Mouse (Mus musculus) intestine, postnatal 0 days (tissue): Measurements from ENCODE around the gene Cldn14. TPM values are rescaled to one million over a fixed set of nuclear protein-coding genes. Genes with fewer than 3 reads are reported as not detected.
"Not testable (repeated sequence)": the region's sequence is repeated elsewhere in the genome, so short reads cannot be mapped to it uniquely, and the experiment has no call there.

Experiments
- ATAC-seq: fragments of 200-750 bp; cut with Nextera tagmentation; 2 replicates; pipeline ENCODE4 v1.8.0; 2017; ENCODE audit warnings: mild to moderate bottlenecking, moderate TSS enrichment, moderate library complexity
- H3K27ac ChIP-seq: fragments of 300-500 bp; sonication (generic); 2 replicates; pipeline ENCODE4 v1.5.1; 2014; ENCODE audit warnings: mild to moderate bottlenecking, low read depth, low read length, moderate library complexity
- H3K27me3 ChIP-seq: fragments of 300-500 bp; sonication (generic); replicated peaks from 2 replicates; pipeline ENCODE4 v1.6.1; 2014; ENCODE audit warnings: low read length, mixed read lengths; ENCODE audit not compliant: control insufficient read depth, insufficient read depth
- H3K36me3 ChIP-seq: fragments of 300-500 bp; sonication (generic); 2 replicates; pipeline ENCODE4 v1.6.1; 2014; ENCODE audit warnings: mild to moderate bottlenecking, moderate library complexity; ENCODE audit not compliant: control insufficient read depth, insufficient read depth
- H3K4me1 ChIP-seq: fragments of 300-500 bp; sonication (generic); replicated peaks from 2 replicates; pipeline ENCODE4 v1.6.1; 2014; ENCODE audit warnings: antibody characterized with exemption, low read length, mixed read lengths; ENCODE audit not compliant: control insufficient read depth, insufficient read depth
- H3K4me2 ChIP-seq: fragments of 300-500 bp; sonication (generic); replicated peaks from 2 replicates; pipeline ENCODE4 v1.6.1; 2014; ENCODE audit warnings: low read depth, mild to moderate bottlenecking, moderate library complexity
- H3K4me3 ChIP-seq: fragments of 300-500 bp; sonication (generic); 2 replicates; pipeline ENCODE4 v1.5.1; 2014; ENCODE audit warnings: low read depth, low read length
- H3K9ac ChIP-seq: fragments of 300-500 bp; sonication (generic); 2 replicates; pipeline ENCODE4 v1.6.1; 2014; ENCODE audit warnings: mild to moderate bottlenecking, low read depth, low read length
- H3K9me3 ChIP-seq: fragments of 300-500 bp; sonication (generic); 2 replicates; pipeline ENCODE4 v1.6.1; 2016; ENCODE audit warnings: mixed run types; ENCODE audit not compliant: control insufficient read depth
- CTCF ChIP-seq: sonication (generic); IDR thresholded peaks from 2 replicates; pipeline ENCODE4 v1.5.1; 2016; ENCODE audit warnings: low read depth, mild to moderate bottlenecking, control low read depth, antibody characterized with exemption, moderate library complexity
- WGBS: fragments of 180-500 bp; shearing (Covaris S2); extraction: QIAGEN DNeasy Blood & Tissue Kit; methylation state at CpG from one replicate; pipeline ENCODE4 v1.1.7; 2014; 5-methylcytosine and 5-hydroxymethylcytosine counted together
- polyA plus RNA-seq: library from polyadenylated mRNA; unstranded; fragments of >200 nt; fragmentation: Nextera tagmentation; extraction: Ambion mirVana; gene quantifications from 2 replicates; pipeline ENCODE4 v1.2.1, GENCODE M21; 2015

Gene Cldn14
- polyA plus RNA-seq, 1 experiment from 2014 or later, result 2.3 TPM

GRCm38 (mm10) chr16:93998895-93999294 is 9.7 kb downstream of the Cldn14 start:
- WGBS, result 48% methylated on average over 5 of the region's 5 CpGs
- TF ChIP-seq CTCF, result no peak
- ATAC-seq, result no peak

GRCm38 (mm10) chr16:93983576-93983975 is 25.1 kb downstream of the Cldn14 start:
- no peak overlapping the region for H3K9ac ChIP-seq
- no peak overlapping the region for H3K4me2 ChIP-seq
- H3K36me3 ChIP-seq, result no peaks in the 10 kb centered on the region
- no peak overlapping the region for H3K27ac ChIP-seq
- ATAC-seq, result no peak
- WGBS, result 60% methylated on average over 9 of the region's 9 CpGs
- H3K4me3 ChIP-seq, result no peak overlapping the region
- TF ChIP-seq CTCF, result no peak
- no peaks in the 10 kb centered on the region for H3K4me1 ChIP-seq
- no peaks in the 10 kb centered on the region for H3K9me3 ChIP-seq
- H3K27me3 ChIP-seq, result no peaks in the 10 kb centered on the region

More at GRCm38 (mm10) chr16:93998895-93999294, 9.7 kb downstream of the Cldn14 start:
- Histone ChIP-seq H3K4me1 (no peaks in the 10 kb centered on the region), H3K9ac (no peak overlapping the region), H3K27ac (no peak overlapping the region), H3K9me3 (no peaks in the 10 kb centered on the region), H3K4me2 (no peak overlapping the region), H3K36me3 (no peaks in the 10 kb centered on the region), H3K4me3 (no peak overlapping the region), H3K27me3 (no peaks in the 10 kb centered on the region)

GRCm38 (mm10) chr16:93982341-93982740 is 26.3 kb downstream of the Cldn14 start:
- H3K9ac ChIP-seq, result no peak overlapping the region
- no peaks in the 10 kb centered on the region for H3K4me1 ChIP-seq
- H3K9me3 ChIP-seq, result no peaks in the 10 kb centered on the region
- H3K4me2 ChIP-seq, result no peak overlapping the region
- ATAC-seq, result no peak
- H3K4me3 ChIP-seq, result no peak overlapping the region
- no peaks in the 10 kb centered on the region for H3K27me3 ChIP-seq
- no peaks in the 10 kb centered on the region for H3K36me3 ChIP-seq
- WGBS, result 78% methylated on average over 11 of the region's 11 CpGs
- TF ChIP-seq CTCF, result no peak
- H3K27ac ChIP-seq, result no peak overlapping the region

GRCm38 (mm10) chr16:93981190-93981841 is 27.3 kb downstream of the Cldn14 start:
- H3K4me2 ChIP-seq, result no peak overlapping the region
- no peaks in the 10 kb centered on the region for H3K27me3 ChIP-seq
- TF ChIP-seq CTCF, result no peak
- no peak overlapping the region for H3K4me3 ChIP-seq
- H3K27ac ChIP-seq, result no peak overlapping the region
- no peaks in the 10 kb centered on the region for H3K36me3 ChIP-seq
- no peak overlapping the region for H3K9ac ChIP-seq
- H3K4me1 ChIP-seq, result no peaks in the 10 kb centered on the region
- 77% methylated on average over 15 of the region's 15 CpGs for WGBS
- ATAC-seq, result no peak
- no peaks in the 10 kb centered on the region for H3K9me3 ChIP-seq

GRCm38 (mm10) chr16:93980338-93980737 is 28.3 kb downstream of the Cldn14 start:
- not testable (repeated sequence) for H3K4me2 ChIP-seq, H3K27ac ChIP-seq, H3K9ac ChIP-seq, H3K4me3 ChIP-seq, H3K9me3 ChIP-seq, H3K36me3 ChIP-seq, H3K27me3 ChIP-seq, H3K4me1 ChIP-seq
- 60% methylated on average over 3 of the region's 3 CpGs for WGBS
- ATAC-seq, result peak; percentile 71

GRCm38 (mm10) chr16:93979316-93979715 is 29.3 kb downstream of the Cldn14 start:
- WGBS, result 53% methylated on average over 2 of the region's 2 CpGs
- no peak overlapping the region for H3K4me3 ChIP-seq
- no peaks in the 10 kb centered on the region for H3K9me3 ChIP-seq
- TF ChIP-seq CTCF, result no peak
- H3K27me3 ChIP-seq, result no peaks in the 10 kb centered on the region
- ATAC-seq, result 0 out of 2 replicates have a peak, but pooled peaks have one; percentile 45
- no peak overlapping the region for H3K27ac ChIP-seq
- no peaks in the 10 kb centered on the region for H3K36me3 ChIP-seq
- H3K9ac ChIP-seq, result no peak overlapping the region
- no peaks in the 10 kb centered on the region for H3K4me1 ChIP-seq
- no peak overlapping the region for H3K4me2 ChIP-seq
